Mouse (Mus musculus) megakaryocyte, embryonic 14.5 days (primary cell): Measurements from ENCODE around the gene Tmem40. TPM values are rescaled to one million over a fixed set of nuclear protein-coding genes. Genes with fewer than 3 reads are reported as not detected.

Source experiments
- H3K27me3 ChIP-seq: replicated peaks from 2 replicates; pipeline ENCODE3; 2012; ENCODE audit warnings: inconsistent platforms
- H3K36me3 ChIP-seq: replicated peaks from 2 replicates; pipeline ENCODE3; 2012; ENCODE audit warnings: low read length, inconsistent platforms, mixed read lengths
- H3K4me1 ChIP-seq: 2 replicates; pipeline ENCODE4 v1.6.1; 2012; ENCODE audit warnings: inconsistent platforms
- H3K4me3 ChIP-seq: replicated peaks from 2 replicates; pipeline ENCODE3; 2012; ENCODE audit warnings: moderate library complexity, mild to moderate bottlenecking, inconsistent platforms
- H3K9me3 ChIP-seq: 2 replicates; pipeline ENCODE4 v1.6.1; 2012; ENCODE audit warnings: inconsistent platforms
- FLI1 ChIP-seq: IDR thresholded peaks from 2 replicates; pipeline ENCODE4 v1.6.1; 2012; ENCODE audit warnings: low read length, inconsistent platforms, mixed read lengths
- GATA1 ChIP-seq: IDR thresholded peaks from 3 replicates; pipeline ENCODE4 v1.6.1; 2012; ENCODE audit warnings: mixed read lengths, low read length, inconsistent platforms, borderline replicate concordance
- polyA plus RNA-seq: library from polyadenylated mRNA; stranded (reverse); fragments of >175 nt; gene quantifications from 2 replicates; pipeline ENCODE4 v1.2.3, GENCODE M21; 2012; ENCODE audit warnings: low replicate concordance; ENCODE audit not compliant: insufficient read depth

The Tmem40 gene
- polyA plus RNA-seq = 650 and 2,177 TPM in 2 replicates

GRCm38 (mm10) chr6:115761995-115762756 is at the start of gene Tmem40:
Gene Tmem40 (minus strand): TSS chr6:115762410.
- Histone ChIP-seq H3K4me1 (peaks cover 85% of the 10 kb centered on the region), H3K27me3 (no peaks in the 10 kb centered on the region), H3K4me3 (peak within 1 kb of the TSS; percentile 90), H3K9me3 (no peaks in the 10 kb centered on the region), H3K36me3 (peaks cover 20% of the 10 kb centered on the region)
- TF ChIP-seq GATA1 (no peak), FLI1 (no peak)

DNA sequence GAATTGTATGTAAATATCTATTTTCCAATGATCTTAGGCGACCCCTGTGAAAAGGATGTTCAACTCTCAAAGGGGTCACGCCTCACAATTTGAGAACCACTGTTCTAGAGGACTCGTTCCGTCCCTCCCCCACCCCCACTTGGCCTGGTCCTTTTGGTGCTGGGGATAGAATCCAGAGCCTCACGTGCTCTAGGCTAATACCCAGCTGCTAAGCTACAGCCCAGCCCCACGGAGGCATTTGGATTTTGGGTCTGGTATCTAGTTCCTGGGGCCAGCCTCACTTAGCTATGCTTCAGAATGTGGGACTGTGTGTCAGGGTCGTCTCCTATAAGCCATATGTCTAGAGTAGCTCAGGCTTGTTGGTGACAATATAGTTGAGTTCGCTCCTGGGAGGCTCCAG is 49.4 kb upstream of the Tmem40 start:
- no peaks in the 10 kb centered on the region for H3K9me3 ChIP-seq
- H3K27me3 ChIP-seq = no peaks in the 10 kb centered on the region
- H3K4me3 ChIP-seq = no peak overlapping the region
- peaks cover 62% of the 10 kb centered on the region for H3K4me1 ChIP-seq
- TF ChIP-seq FLI1 = no peak
- H3K36me3 ChIP-seq = peaks cover 14% of the 10 kb centered on the region

GRCm38 (mm10) chr6:115808488-115809231 is 46.5 kb upstream of the Tmem40 start, which contains the start of gene Rpl32:
Gene Rpl32 (minus strand): TSS chr6:115808747.
- Histone ChIP-seq H3K27me3 (no peaks in the 10 kb centered on the region), H3K36me3 (peaks cover 42% of the 10 kb centered on the region), H3K4me3 (peak within 1 kb of the TSS; percentile 93), H3K4me1 (peaks cover 64% of the 10 kb centered on the region), H3K9me3 (no peaks in the 10 kb centered on the region)
- TF ChIP-seq GATA1 = no peak
- peak; percentile 47; the same call in 1 of the 2 replicates for TF ChIP-seq FLI1

DNA sequence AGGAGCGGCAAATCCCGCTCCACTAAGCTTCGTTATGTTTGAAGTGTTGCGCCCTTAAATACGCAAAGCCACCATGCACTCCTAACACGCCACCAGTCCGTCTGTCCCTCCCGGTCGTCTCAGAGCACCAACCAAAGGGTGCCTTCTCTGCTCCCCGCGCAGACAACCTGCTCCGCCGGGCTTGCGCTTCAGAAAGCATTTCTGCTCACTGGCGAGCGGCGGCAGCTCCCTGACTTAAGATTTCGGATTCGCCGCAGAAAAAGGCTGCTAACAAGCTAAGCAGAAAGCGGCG is 45.9 kb upstream of the Tmem40 start:
- Histone ChIP-seq H3K36me3 (peaks cover 45% of the 10 kb centered on the region), H3K4me1 (peaks cover 62% of the 10 kb centered on the region), H3K4me3 (peak overlapping the region; percentile 93), H3K27me3 (no peaks in the 10 kb centered on the region), H3K9me3 (no peaks in the 10 kb centered on the region)
- TF ChIP-seq GATA1 = no peak
- no peak for TF ChIP-seq FLI1

DNA sequence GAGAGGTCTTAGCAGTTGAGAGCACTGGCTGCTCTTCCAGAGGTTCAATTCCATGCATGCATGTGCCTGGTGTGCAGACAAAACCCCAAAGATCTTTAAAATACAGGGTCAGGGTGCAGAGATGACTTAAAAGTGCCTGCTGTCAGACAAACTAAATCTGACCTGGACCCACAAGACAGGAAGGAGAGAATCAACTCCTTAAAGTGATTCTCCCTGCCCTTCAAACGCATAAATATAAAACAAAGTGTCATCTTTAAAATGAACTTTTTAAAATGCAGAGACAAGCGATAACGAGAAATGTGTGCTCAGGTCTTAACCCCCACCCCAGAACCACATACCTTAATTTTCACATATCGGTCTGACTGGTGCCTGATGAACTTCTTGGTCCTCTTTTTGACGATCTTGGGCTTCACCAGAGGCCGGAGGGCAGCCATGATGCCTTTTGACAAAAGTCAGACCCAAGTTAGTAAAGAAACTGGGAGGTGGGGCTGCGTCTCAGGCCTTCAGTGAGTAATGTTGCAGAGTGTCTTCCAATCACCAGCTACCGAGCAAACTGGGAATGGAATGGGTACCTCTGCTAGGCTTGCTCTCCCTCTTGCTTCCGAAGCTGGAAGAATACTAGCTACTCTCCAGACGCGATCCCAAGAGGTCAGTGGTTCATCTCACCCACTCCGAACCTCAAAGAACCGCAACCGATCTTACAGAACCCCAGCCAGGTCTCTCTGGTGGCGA is 45.4 kb upstream of the Tmem40 start:
- TF ChIP-seq FLI1 (no peak), GATA1 (no peak)
- H3K4me1 ChIP-seq = peaks cover 60% of the 10 kb centered on the region
- H3K9me3 ChIP-seq = no peaks in the 10 kb centered on the region
- no peaks in the 10 kb centered on the region for H3K27me3 ChIP-seq
- H3K4me3 ChIP-seq = peak overlapping the region; percentile 93
- peaks cover 50% of the 10 kb centered on the region for H3K36me3 ChIP-seq

DNA sequence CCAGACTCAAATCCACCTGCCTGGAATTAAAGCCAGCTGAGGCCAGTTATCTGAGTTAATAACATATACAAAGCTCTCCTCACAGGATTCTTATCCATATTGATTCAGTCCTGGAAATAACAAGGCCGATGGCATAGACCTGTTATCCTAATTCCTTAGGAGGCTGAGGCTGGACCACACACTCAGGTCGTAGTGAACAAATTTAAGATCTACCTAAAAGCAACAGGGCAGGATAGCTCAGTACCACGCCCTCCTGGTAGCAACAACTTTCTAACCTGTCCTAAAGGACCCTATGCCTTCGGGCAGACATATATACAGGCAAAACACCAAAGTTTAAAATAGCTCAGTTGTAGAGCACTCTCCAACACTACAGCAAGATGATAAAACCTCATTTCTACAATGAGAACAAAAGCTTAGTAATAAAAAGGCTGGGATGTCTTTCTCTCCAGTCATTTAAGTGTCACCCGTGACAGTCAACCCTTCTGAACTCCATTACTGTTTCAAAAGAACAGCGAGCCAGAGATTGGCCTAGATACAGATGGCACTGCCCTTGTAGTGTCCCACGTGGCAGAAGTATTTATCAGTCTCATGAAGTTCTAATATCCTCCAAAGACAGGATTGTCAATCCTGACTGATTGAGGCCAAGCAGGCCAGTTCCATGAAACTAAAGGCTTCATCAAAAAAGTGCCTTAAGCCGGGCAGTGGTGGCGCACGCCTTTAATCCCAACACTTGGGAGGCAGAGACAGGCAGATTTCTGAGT is 42.4 kb upstream of the Tmem40 start:
- Histone ChIP-seq H3K4me3 (no peak overlapping the region), H3K36me3 (peaks cover 76% of the 10 kb centered on the region), H3K4me1 (peaks cover 56% of the 10 kb centered on the region), H3K9me3 (no peaks in the 10 kb centered on the region), H3K27me3 (no peaks in the 10 kb centered on the region)
- TF ChIP-seq GATA1 (no peak), FLI1 (no peak)

DNA sequence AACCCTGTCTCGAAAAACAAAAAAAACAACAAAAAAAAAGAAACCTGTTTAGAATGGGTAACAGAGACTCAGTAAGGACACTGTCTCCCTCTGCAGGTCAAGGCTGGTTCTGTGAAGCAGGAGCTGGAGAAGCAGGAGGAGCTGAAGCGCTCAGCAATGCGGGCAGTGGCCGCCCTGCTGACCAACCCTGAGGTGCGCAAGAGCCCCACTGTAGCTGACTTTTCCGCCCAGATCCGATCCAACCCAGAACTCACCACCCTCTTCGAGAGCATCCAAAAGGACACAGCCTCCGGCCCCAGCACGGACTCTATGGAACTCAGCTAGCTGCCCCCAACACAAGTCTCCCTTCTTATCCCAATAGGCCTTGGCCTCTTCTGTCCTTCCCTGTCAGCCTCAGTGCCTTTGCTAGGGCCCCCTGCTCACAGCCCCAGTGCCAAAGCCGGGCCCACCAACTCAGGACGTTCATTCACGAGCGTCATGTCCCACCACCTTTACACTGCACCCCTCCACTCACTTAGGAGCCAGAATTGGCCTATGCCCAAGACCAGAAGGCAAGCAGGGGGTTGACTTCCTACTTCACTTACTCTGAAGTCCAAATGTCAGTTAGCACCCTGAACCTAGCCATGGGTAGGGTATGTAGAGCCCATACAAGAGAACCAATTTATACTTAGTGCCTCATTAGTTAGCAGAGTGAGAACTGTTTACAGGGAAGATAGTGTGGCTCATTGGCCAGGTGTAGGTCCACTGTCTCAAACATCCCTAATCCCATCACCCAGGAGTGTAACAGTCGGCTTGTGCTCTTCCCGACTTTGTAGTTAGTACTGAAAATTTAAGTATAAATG is 41.6 kb upstream of the Tmem40 start:
- H3K4me1 ChIP-seq = peaks cover 52% of the 10 kb centered on the region
- TF ChIP-seq GATA1 (no peak), FLI1 (no peak)
- H3K36me3 ChIP-seq = peaks cover 84% of the 10 kb centered on the region
- no peaks in the 10 kb centered on the region for H3K27me3 ChIP-seq
- H3K9me3 ChIP-seq = no peaks in the 10 kb centered on the region
- H3K4me3 ChIP-seq = no peak overlapping the region

- Histone ChIP-seq H3K27me3 (no peaks in the 10 kb centered on the region), H3K4me3 (peak overlapping the region; percentile 42), H3K36me3 (peaks cover 96% of the 10 kb centered on the region), H3K4me1 (peaks cover 45% of the 10 kb centered on the region), H3K9me3 (no peaks in the 10 kb centered on the region)
- TF ChIP-seq GATA1 (no peak), FLI1 (no peak)
These were observed 39.6 kb upstream of the Tmem40 start for GRCm38 (mm10) chr6:115801811-115802210.

GRCm38 (mm10) chr6:115792691-115793215 is 30.5 kb upstream of the Tmem40 start:
- Histone ChIP-seq H3K9me3 (no peaks in the 10 kb centered on the region), H3K27me3 (no peaks in the 10 kb centered on the region), H3K36me3 (peaks cover 85% of the 10 kb centered on the region), H3K4me1 (peaks cover 50% of the 10 kb centered on the region), H3K4me3 (peak overlapping the region; percentile 50)
- TF ChIP-seq FLI1 (no peak), GATA1 (no peak)
